Mouse (Mus musculus): ENCODE measurements around the gene Tmem116. TPM values are rescaled to one million over a fixed set of nuclear protein-coding genes. Genes with fewer than 3 reads are reported as not detected.

Gene Tmem116
- polyA plus RNA-seq, 1 experiment from 2014 or later, result 1.9 TPM

DNA sequence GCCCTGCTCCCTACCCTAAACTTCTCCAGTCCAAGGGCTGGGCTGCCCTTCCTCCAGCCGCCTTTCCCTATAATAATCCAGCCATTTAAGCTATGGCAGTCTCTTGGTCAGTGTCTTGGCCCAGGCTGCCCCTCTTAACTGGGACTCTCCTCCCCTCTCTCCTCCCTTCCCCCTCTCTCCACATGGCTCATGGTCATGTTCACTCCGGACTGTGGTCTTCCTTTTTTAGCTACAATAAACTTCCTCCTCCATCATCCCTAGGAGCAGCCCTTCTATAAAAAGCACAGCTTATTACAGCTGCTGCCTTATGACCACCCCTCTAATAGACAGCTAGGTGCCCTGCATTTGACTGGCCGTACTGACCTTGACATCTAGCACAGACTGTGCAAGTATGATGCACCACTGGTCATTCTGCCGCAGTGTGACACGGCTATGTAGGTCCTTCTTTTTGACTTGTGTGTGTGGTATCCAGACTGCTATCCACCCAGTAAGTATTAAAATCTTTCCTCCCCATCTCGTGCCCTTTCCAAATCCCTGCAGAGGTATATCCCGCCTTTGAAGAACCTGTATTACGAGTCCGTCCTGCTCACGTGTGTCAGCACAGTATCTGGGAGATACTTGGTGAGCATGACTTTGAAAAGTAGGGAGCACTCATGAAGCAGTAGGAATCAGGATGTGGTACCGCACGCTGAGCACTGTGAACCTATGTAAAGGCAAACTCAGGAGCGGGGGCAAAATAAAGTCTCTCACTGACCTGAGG is 2.2 kb downstream of the Tmem116 start:
- H3K36me3 ChIP-seq (ENCODE audit: control insufficient read depth, insufficient read depth, low read length), result no peaks in the 10 kb centered on the region
- no peaks in the 10 kb centered on the region for H3K27me3 ChIP-seq (ENCODE audit: control insufficient read depth, insufficient read depth, low read depth, low read length)
- H3K4me3 ChIP-seq (ENCODE audit: low read depth, low read length), result no peak overlapping the region
- H3K9ac ChIP-seq (ENCODE audit: low read depth, low read length), result no peak overlapping the region
- 90% methylated on average over 13 of the region's 13 CpGs for WGBS
- peaks cover 11% of the 10 kb centered on the region for H3K4me1 ChIP-seq (ENCODE audit: control insufficient read depth, insufficient read depth, low read length)
- H3K4me2 ChIP-seq (ENCODE audit: low read length), result no peak overlapping the region; the same call in 1 of the 2 replicates
- H3K27ac ChIP-seq (ENCODE audit: low read length), result no peak overlapping the region
- H3K9me3 ChIP-seq (replicated peaks; ENCODE audit: control insufficient read depth, low read length, poor library complexity, severe bottlenecking), result no peaks in the 10 kb centered on the region
- no peak for ATAC-seq

DNA sequence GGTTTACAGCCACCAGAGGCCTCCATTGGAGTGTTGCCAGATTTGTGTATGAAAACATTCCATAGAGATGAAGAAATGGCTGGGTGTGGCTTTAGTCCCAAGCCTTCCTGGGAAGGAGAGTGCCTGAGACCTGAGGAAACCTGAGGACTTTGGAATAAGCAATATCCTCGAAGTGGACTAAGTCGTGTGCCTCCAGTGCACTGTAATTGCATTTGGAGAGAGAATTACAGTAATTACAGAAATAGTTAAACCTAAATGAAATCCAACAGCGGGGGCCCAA is 2.8 kb downstream of the Tmem116 start:
- Histone ChIP-seq H3K4me1 (ENCODE audit: control insufficient read depth, insufficient read depth, low read length) (peaks cover 11% of the 10 kb centered on the region), H3K9me3 (replicated peaks; ENCODE audit: control insufficient read depth, low read length, poor library complexity, severe bottlenecking) (no peaks in the 10 kb centered on the region), H3K27me3 (ENCODE audit: control insufficient read depth, insufficient read depth, low read depth, low read length) (no peaks in the 10 kb centered on the region), H3K4me2 (ENCODE audit: low read length) (no peak overlapping the region), H3K4me3 (ENCODE audit: low read depth, low read length) (no peak overlapping the region), H3K9ac (ENCODE audit: low read depth, low read length) (no peak overlapping the region), H3K36me3 (ENCODE audit: control insufficient read depth, insufficient read depth, low read length) (no peaks in the 10 kb centered on the region), H3K27ac (ENCODE audit: low read length) (no peak overlapping the region)
- WGBS, result 93% methylated on average over 3 of the region's 3 CpGs
- ATAC-seq, result no peak

DNA sequence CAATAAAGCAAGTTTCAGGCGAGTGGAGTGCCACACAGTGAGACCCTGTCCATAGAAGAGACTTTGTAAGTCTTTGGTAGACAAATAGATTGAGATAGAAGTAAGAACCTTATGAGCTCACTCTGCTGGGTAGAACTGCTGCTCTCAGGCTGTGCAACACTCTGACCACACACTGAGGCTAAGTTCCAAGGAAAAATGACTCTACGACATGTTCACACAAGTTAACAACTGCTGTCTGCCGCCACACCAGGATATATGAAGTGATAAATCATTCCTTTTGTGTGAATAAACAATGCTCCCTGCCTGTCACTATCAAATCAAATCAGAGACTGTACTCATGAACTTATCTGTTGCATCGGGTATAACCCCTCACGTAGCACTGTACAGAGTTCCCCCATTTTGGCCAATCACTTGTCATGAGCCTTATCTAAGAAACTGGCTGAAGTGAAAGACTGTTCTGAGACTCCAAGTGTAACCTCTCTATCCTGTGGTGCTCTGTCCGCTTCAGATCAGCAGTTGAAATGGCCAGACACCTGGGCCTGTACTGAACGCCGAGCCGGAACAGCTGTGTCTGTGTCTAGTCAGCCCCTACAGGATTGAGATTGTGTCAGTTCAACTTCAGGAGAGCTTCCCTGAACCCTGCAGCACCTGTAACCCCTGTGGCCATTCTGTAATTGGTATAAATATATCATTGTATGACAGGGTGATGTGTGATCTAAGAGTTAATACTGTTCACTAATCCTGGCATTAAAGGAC is 4.0 kb downstream of the Tmem116 start:
- Histone ChIP-seq H3K4me3 (ENCODE audit: low read depth, low read length) (no peak overlapping the region), H3K27ac (ENCODE audit: low read length) (no peak overlapping the region), H3K27me3 (ENCODE audit: control insufficient read depth, insufficient read depth, low read depth, low read length) (no peaks in the 10 kb centered on the region), H3K4me2 (ENCODE audit: low read length) (no peak overlapping the region), H3K4me1 (ENCODE audit: control insufficient read depth, insufficient read depth, low read length) (peaks cover 7% of the 10 kb centered on the region; the same call in 1 of the 2 replicates), H3K36me3 (ENCODE audit: control insufficient read depth, insufficient read depth, low read length) (no peaks in the 10 kb centered on the region), H3K9me3 (replicated peaks; ENCODE audit: control insufficient read depth, low read length, poor library complexity, severe bottlenecking) (no peaks in the 10 kb centered on the region), H3K9ac (ENCODE audit: low read depth, low read length) (no peak overlapping the region)
- WGBS, result 84% methylated on average over 9 of the region's 9 CpGs
- ATAC-seq, result no peak

DNA sequence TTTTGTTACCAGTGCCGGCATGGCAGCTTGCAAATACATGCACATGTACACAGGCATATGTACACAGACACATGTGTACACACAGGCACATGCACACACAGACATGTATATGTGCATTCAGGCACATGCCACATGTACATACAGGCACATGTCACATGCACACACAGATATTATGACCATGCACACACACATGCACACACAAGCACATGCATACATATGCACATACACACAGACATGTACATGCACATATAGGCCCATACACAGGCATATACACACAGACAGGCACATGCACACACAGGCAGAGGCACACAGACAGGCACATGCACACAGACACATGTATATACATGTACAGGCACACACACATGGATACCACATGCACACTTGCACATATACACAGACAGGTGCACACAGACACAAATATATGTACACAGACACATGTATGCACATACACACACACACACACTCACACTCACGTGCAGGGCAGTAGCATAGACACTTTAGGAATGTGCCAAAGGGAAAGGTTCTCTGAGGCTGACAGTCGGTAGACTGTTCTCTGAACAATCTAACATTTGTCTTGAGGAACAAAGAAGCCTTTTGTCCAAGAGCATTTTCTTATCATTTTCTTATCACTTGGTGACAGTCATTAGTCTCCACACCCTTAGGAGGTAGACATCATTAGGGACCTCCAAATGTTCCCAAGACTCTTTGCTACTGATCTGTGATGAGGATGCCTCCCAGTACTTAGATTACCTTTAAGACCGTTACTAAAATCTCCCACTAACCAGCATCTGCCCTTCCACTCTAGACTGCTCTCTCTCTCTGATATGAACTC is 9.9 kb downstream of the Tmem116 start:
- ATAC-seq, result no peak
- no peaks in the 10 kb centered on the region for H3K9me3 ChIP-seq (replicated peaks; ENCODE audit: control insufficient read depth, low read length, poor library complexity, severe bottlenecking)
- no peak overlapping the region for H3K27ac ChIP-seq (ENCODE audit: low read length)
- no peak overlapping the region for H3K9ac ChIP-seq (ENCODE audit: low read depth, low read length)
- H3K4me2 ChIP-seq (ENCODE audit: low read length), result no peak overlapping the region
- no peaks in the 10 kb centered on the region for H3K4me1 ChIP-seq (ENCODE audit: control insufficient read depth, insufficient read depth, low read length)
- no peak overlapping the region for H3K4me3 ChIP-seq (ENCODE audit: low read depth, low read length)
- 68% methylated on average over 4 of the region's 4 CpGs for WGBS
- no peaks in the 10 kb centered on the region for H3K36me3 ChIP-seq (ENCODE audit: control insufficient read depth, insufficient read depth, low read length)
- no peaks in the 10 kb centered on the region for H3K27me3 ChIP-seq (ENCODE audit: control insufficient read depth, insufficient read depth, low read depth, low read length)

DNA sequence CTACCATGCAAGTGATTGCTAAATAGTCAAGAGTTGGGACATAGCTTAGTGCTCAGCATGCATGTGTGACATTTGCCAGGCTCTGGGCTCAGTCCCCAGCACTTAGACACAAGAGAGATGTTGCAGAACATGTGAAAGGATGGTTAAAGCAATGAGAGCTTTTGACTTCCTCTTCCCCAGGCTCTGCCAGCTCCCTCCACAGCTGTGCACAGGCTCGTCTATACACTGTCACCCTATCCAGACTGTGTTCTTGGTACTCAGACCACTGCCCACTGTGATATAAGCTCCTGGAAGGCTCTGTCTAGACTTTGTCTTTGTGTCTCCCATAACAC is 10.4 kb downstream of the Tmem116 start:
- ATAC-seq, result no peak
- no peaks in the 10 kb centered on the region for H3K36me3 ChIP-seq (ENCODE audit: control insufficient read depth, insufficient read depth, low read length)
- H3K9ac ChIP-seq (ENCODE audit: low read depth, low read length), result no peak overlapping the region
- no peaks in the 10 kb centered on the region for H3K4me1 ChIP-seq (ENCODE audit: control insufficient read depth, insufficient read depth, low read length)
- no peaks in the 10 kb centered on the region for H3K27me3 ChIP-seq (ENCODE audit: control insufficient read depth, insufficient read depth, low read depth, low read length)
- H3K27ac ChIP-seq (ENCODE audit: low read length), result no peak overlapping the region
- H3K9me3 ChIP-seq (replicated peaks; ENCODE audit: control insufficient read depth, low read length, poor library complexity, severe bottlenecking), result no peaks in the 10 kb centered on the region
- no peak overlapping the region for H3K4me3 ChIP-seq (ENCODE audit: low read depth, low read length)
- H3K4me2 ChIP-seq (ENCODE audit: low read length), result no peak overlapping the region
- WGBS, result 39% methylated on average over 1 of the region's 1 CpGs

DNA sequence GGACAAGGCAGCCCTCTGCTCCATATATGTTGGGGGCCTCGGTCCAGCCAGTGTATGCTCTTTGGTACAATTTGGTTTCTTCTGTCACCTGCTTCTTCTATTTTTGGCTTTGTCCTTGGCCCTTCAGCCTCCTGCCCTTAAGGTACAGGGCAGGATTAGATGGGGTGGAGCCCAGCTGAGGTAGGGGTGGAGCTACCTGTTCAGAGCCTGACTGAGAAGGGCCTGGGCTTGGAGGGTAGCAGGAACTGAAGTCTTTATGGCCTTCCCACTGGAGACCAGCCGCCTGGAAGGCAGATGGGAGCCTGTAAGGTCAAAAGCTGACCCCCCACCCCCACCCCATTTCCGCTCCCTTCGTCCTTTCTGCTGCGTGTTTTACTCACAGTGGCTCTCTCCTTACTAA is 11.3 kb downstream of the Tmem116 start:
- Histone ChIP-seq H3K4me3 (ENCODE audit: low read depth, low read length) (no peak overlapping the region), H3K36me3 (ENCODE audit: control insufficient read depth, insufficient read depth, low read length) (no peaks in the 10 kb centered on the region), H3K27ac (ENCODE audit: low read length) (no peak overlapping the region), H3K9me3 (replicated peaks; ENCODE audit: control insufficient read depth, low read length, poor library complexity, severe bottlenecking) (no peaks in the 10 kb centered on the region), H3K4me2 (ENCODE audit: low read length) (no peak overlapping the region), H3K9ac (ENCODE audit: low read depth, low read length) (no peak overlapping the region), H3K27me3 (ENCODE audit: control insufficient read depth, insufficient read depth, low read depth, low read length) (no peaks in the 10 kb centered on the region), H3K4me1 (ENCODE audit: control insufficient read depth, insufficient read depth, low read length) (no peaks in the 10 kb centered on the region)
- no peak for ATAC-seq
- 66% methylated on average over 5 of the region's 5 CpGs for WGBS

DNA sequence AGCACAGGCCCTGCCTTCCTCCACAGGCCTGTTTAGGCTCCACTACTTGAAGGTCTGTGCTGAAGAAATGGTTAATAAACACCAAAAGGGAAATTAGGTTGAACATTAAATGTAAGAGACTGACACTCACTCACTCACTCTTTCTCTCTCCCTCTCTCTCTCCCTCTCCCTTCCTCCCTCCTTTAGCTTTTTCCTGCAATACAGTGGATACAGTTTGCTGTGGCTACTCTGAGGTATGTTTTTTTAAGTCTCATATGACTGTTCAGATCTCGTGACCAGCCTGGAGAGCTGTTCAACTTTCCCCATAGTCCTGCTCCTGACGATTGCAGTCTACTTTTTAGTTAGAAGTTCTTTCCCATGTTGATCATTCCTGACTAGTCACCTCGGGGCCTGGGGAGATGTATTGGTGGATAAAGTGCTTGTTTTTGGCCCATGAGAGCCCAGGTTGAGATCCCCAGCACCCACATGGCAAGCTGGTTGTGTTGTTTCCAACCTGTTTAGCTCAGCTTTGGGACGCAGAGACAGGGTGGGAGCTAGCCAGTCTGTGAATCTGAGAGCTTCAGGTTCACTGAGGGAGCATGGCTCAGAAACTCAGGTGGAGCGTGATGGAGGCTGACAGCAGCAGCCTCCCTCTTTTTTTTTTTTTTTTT is 12.0 kb downstream of the Tmem116 start:
- Histone ChIP-seq H3K4me2 (ENCODE audit: low read length) (no peak overlapping the region), H3K9ac (ENCODE audit: low read depth, low read length) (no peak overlapping the region), H3K27me3 (ENCODE audit: control insufficient read depth, insufficient read depth, low read depth, low read length) (no peaks in the 10 kb centered on the region), H3K9me3 (replicated peaks; ENCODE audit: control insufficient read depth, low read length, poor library complexity, severe bottlenecking) (no peaks in the 10 kb centered on the region), H3K4me3 (ENCODE audit: low read depth, low read length) (no peak overlapping the region), H3K36me3 (ENCODE audit: control insufficient read depth, insufficient read depth, low read length) (no peaks in the 10 kb centered on the region), H3K4me1 (ENCODE audit: control insufficient read depth, insufficient read depth, low read length) (no peaks in the 10 kb centered on the region), H3K27ac (ENCODE audit: low read length) (no peak overlapping the region)
- ATAC-seq, result no peak
- WGBS, result 71% methylated on average over 5 of the region's 5 CpGs

DNA sequence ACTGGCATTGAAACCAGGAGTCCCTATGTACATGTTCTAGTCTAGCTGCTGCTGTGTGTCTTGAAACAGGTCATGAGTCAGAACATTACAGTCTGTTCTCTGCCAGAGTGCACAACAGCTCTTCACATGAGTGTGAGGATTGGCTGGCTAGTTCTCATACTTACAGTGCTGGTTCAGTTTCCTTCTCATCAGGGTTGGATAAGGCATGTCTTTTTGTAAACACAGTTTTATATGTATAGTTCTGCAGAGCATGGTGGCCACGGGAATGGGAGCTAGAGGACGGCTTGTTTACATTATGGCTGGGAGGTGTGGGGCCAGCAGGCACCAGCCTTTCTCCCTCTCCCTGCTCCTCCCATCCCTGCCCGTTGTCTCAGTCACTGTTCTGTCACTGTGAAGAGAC is 17.9 kb downstream of the Tmem116 start:
- Histone ChIP-seq H3K9me3 (replicated peaks; ENCODE audit: control insufficient read depth, low read length, poor library complexity, severe bottlenecking) (no peaks in the 10 kb centered on the region), H3K36me3 (ENCODE audit: control insufficient read depth, insufficient read depth, low read length) (no peaks in the 10 kb centered on the region), H3K4me2 (ENCODE audit: low read length) (no peak overlapping the region), H3K9ac (ENCODE audit: low read depth, low read length) (no peak overlapping the region), H3K4me1 (ENCODE audit: control insufficient read depth, insufficient read depth, low read length) (no peaks in the 10 kb centered on the region), H3K4me3 (ENCODE audit: low read depth, low read length) (no peak overlapping the region), H3K27ac (ENCODE audit: low read length) (no peak overlapping the region), H3K27me3 (ENCODE audit: control insufficient read depth, insufficient read depth, low read depth, low read length) (no peaks in the 10 kb centered on the region)
- 59% methylated on average over 3 of the region's 3 CpGs for WGBS
- ATAC-seq, result no peak

All from midbrain, embryonic 16.5 days (tissue).